Mouse (Mus musculus) heart, embryonic 13.5 days (tissue): ENCODE results near the gene H2-DMa. TPM values are rescaled to one million over a fixed set of nuclear protein-coding genes. Genes with fewer than 3 reads are reported as not detected.

Experiments
- ATAC-seq: fragments of 200-750 bp; cut with Nextera tagmentation; 2 replicates; pipeline ENCODE4 v1.8.0; 2017; ENCODE audit warnings: moderate TSS enrichment; ENCODE audit not compliant: insufficient number of reproducible peaks, low FRiP score, low TSS enrichment; ENCODE audit errors: extremely low read depth
- H3K27ac ChIP-seq: fragments of 300-500 bp; sonication (generic); replicated peaks from 2 replicates; pipeline ENCODE4 v1.5.1; 2015; ENCODE audit warnings: moderate library complexity, mild to moderate bottlenecking, inconsistent platforms
- H3K27me3 ChIP-seq: fragments of 300-500 bp; sonication (generic); replicated peaks from 2 replicates; pipeline ENCODE4 v1.6.1; 2015; ENCODE audit warnings: mild to moderate bottlenecking, inconsistent platforms
- H3K36me3 ChIP-seq: fragments of 300-500 bp; sonication (generic); 2 replicates; pipeline ENCODE4 v1.6.1; 2015; ENCODE audit warnings: mild to moderate bottlenecking, inconsistent platforms
- H3K4me1 ChIP-seq: fragments of 300-500 bp; sonication (generic); 2 replicates; pipeline ENCODE4 v1.6.1; 2015; ENCODE audit warnings: inconsistent platforms
- H3K4me2 ChIP-seq: fragments of 300-500 bp; sonication (generic); 2 replicates; pipeline ENCODE4 v1.6.1; 2015; ENCODE audit warnings: inconsistent platforms, mild to moderate bottlenecking, moderate library complexity
- H3K4me3 ChIP-seq: fragments of 300-500 bp; sonication (generic); 2 replicates; pipeline ENCODE4 v1.5.1; 2015; ENCODE audit warnings: moderate library complexity, mild to moderate bottlenecking, inconsistent platforms
- H3K9ac ChIP-seq: fragments of 300-500 bp; sonication (generic); 2 replicates; pipeline ENCODE4 v1.6.1; 2015; ENCODE audit warnings: inconsistent platforms, mild to moderate bottlenecking, moderate library complexity
- H3K9me3 ChIP-seq: fragments of 300-500 bp; sonication (generic); 2 replicates; pipeline ENCODE4 v1.6.1; 2016; ENCODE audit warnings: inconsistent platforms
- WGBS: fragments of 180-500 bp; shearing (Covaris S2); methylation state at CpG from one replicate; pipeline ENCODE4 v1.1.7; 2015; ENCODE audit warnings: mixed read lengths; 5-methylcytosine and 5-hydroxymethylcytosine counted together
- polyA plus RNA-seq: library from polyadenylated mRNA; unstranded; fragments of >200 nt; fragmentation: Nextera tagmentation; extraction: Ambion mirVana; gene quantifications from 2 replicates; pipeline ENCODE4 v1.2.1, GENCODE M21; 2015

The H2-DMa gene
- polyA plus RNA-seq, 1 experiment from 2014 or later = 6.0 TPM

DNA sequence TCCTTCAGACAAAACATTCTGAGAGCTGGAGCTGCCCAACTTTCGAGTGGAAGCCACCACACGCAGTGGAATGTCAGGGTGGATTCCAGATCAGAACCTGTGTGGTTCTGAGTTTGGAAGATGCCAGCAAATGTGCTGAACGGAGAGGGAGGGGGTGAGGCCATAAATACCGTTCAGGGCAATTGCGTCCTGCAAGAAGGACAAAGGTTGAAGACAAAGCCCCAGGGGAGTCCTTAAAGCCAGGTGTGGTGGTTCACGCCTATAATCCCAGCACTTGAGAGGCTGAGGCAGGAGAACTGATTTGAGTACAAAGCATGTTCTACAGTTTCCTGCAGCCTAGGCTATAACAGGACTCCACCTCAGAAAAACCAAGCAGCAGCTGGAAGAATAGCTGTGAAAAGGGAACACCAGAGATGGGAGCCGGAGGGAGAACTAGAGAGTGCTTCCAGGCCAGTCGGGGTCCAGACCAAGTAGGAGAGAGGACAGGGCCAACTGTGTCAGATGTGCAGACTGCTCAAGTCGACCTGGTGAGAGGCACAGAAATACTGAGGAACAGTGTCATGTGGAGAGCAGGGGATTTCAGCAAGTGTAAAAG is 7.6 kb downstream of the H2-DMa start:
- Histone ChIP-seq H3K27ac (no peak overlapping the region), H3K9me3 (no peaks in the 10 kb centered on the region), H3K4me3 (no peak overlapping the region), H3K4me1 (peaks cover 52% of the 10 kb centered on the region), H3K36me3 (peaks cover 14% of the 10 kb centered on the region), H3K9ac (no peak overlapping the region), H3K4me2 (no peak overlapping the region), H3K27me3 (peaks cover 15% of the 10 kb centered on the region; the same call in 1 of the 2 replicates)
- 59% methylated on average over 9 of the region's 9 CpGs for WGBS
- ATAC-seq = no peak

DNA sequence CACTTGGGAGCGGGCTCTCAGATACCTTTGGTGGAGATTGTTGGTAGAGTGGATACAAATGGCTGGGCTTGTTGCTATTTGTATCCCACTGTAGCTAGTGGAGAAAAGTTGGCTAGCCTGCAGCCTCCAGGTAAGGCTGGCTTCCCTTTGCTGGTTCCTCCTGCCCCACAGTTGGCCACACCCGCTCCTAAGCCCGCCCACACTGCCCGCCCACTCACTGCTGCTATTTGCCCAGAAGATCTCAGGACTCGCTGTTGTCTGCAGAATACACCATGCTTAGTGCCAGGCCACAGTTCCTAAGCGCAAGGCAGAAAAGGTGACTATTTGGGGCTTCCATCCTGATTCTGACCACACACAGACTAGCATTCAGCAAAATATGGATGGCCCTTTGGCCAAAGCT is 8.1 kb downstream of the H2-DMa start:
- H3K4me2 ChIP-seq = no peak overlapping the region
- H3K27me3 ChIP-seq = peaks cover 15% of the 10 kb centered on the region; the same call in 1 of the 2 replicates
- H3K9ac ChIP-seq = no peak overlapping the region
- ATAC-seq = no peak
- H3K4me3 ChIP-seq = no peak overlapping the region
- peaks cover 14% of the 10 kb centered on the region for H3K36me3 ChIP-seq
- no peak overlapping the region for H3K27ac ChIP-seq
- H3K9me3 ChIP-seq = no peaks in the 10 kb centered on the region
- H3K4me1 ChIP-seq = peaks cover 52% of the 10 kb centered on the region
- 31% methylated on average over 6 of the region's 6 CpGs for WGBS

- Histone ChIP-seq H3K4me2 (peak overlapping the region; percentile 20; the same call in 1 of the 2 replicates), H3K4me1 (peaks cover 49% of the 10 kb centered on the region), H3K36me3 (peaks cover 14% of the 10 kb centered on the region), H3K9me3 (no peaks in the 10 kb centered on the region), H3K27me3 (peaks cover 15% of the 10 kb centered on the region; the same call in 1 of the 2 replicates), H3K4me3 (no peak overlapping the region), H3K27ac (no peak overlapping the region), H3K9ac (peak overlapping the region; percentile 8; the same call in 1 of the 2 replicates)
- 28% methylated on average over 13 of the region's 13 CpGs for WGBS
- no peak for ATAC-seq
Observed at GRCm38 (mm10) chr17:34128264-34128937, 9.1 kb downstream of the H2-DMa start.

DNA sequence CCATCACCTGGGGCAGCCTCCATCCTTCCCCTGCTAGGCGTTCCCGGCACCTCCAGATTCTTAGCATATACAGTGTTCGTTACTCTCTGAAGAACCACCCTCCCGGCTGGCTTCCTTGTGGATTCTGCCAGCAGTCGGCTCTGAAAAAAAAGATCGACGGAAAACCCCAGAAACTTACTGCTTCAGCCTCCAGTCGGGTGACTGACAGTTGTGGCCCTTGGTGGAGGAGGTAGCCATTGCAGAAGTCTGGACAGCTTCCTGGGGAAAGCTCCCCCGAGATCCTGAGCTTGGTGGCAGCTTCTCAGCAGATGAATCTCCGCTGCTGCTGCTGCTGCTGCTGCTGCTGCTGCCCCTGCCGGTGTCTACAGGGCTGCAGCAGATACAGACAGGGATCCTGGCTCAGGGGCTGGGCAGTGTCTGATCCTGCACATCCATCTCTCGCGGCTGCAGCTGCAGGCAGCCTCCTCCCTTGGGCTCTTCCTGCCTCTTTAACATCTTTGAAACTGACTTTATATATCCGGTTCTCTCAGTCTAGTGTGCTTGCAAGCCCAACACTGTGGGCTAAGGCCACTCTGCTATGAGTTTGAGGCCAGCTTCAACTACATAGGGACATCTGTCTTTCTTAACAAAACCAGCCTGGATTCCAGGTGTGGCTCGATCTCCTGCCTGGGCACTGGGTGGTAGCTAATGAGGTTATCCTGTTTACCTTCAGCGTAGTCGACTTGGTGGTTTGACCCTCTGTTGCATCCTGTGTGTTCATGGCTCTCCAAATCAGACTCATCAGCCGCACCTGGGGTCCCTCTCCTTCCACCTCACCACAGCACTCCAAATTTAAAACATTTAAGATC is 9.8 kb downstream of the H2-DMa start:
- Histone ChIP-seq H3K4me1 (peaks cover 41% of the 10 kb centered on the region), H3K4me2 (peak overlapping the region; percentile 20; the same call in 1 of the 2 replicates), H3K4me3 (no peak overlapping the region), H3K27me3 (peaks cover 15% of the 10 kb centered on the region; the same call in 1 of the 2 replicates), H3K27ac (no peak overlapping the region), H3K9ac (peak overlapping the region; percentile 8; the same call in 1 of the 2 replicates), H3K36me3 (peaks cover 14% of the 10 kb centered on the region), H3K9me3 (no peaks in the 10 kb centered on the region)
- ATAC-seq = no peak
- 19% methylated on average over 18 of the region's 18 CpGs for WGBS

GRCm38 (mm10) chr17:34130073-34130947 is 11.0 kb downstream of the H2-DMa start:
- 74% methylated on average over 19 of the region's 19 CpGs for WGBS

DNA sequence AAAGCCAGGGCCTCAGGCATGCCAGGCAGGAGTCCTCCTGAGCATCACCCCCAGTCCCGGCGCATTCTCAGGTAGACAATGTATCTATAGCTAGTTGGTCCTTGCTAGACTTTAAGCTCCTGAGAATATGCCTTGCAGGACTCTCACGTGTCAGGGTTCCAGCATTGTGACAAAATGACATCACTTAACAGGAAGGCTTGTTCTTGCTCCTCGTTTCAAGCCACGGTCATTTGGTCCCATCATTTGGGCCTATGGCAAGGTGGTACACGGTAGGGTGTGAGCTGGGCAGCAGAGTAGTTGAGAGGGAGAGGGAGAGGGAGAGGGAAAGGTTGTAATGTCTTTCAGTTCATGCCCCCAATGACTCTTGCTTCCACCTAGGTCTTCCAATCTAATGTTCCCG is 12.6 kb downstream of the H2-DMa start:
- WGBS = 78% methylated on average over 7 of the region's 7 CpGs
- Histone ChIP-seq H3K27me3 (peaks cover 29% of the 10 kb centered on the region), H3K4me3 (no peak overlapping the region), H3K4me1 (peaks cover 30% of the 10 kb centered on the region), H3K36me3 (peaks cover under 1% of the 10 kb centered on the region), H3K27ac (no peak overlapping the region), H3K9me3 (no peaks in the 10 kb centered on the region), H3K9ac (no peak overlapping the region), H3K4me2 (no peak overlapping the region)
- no peak for ATAC-seq

More at GRCm38 (mm10) chr17:34130073-34130947, 11.0 kb downstream of the H2-DMa start:
- peaks cover 14% of the 10 kb centered on the region for H3K36me3 ChIP-seq
- peaks cover 32% of the 10 kb centered on the region for H3K4me1 ChIP-seq
- H3K27ac ChIP-seq = no peak overlapping the region
- no peak overlapping the region for H3K4me3 ChIP-seq
- no peak for ATAC-seq
- H3K9me3 ChIP-seq = no peaks in the 10 kb centered on the region
- no peak overlapping the region for H3K4me2 ChIP-seq
- H3K9ac ChIP-seq = no peak overlapping the region
- H3K27me3 ChIP-seq = peaks cover 15% of the 10 kb centered on the region; the same call in 1 of the 2 replicates

DNA sequence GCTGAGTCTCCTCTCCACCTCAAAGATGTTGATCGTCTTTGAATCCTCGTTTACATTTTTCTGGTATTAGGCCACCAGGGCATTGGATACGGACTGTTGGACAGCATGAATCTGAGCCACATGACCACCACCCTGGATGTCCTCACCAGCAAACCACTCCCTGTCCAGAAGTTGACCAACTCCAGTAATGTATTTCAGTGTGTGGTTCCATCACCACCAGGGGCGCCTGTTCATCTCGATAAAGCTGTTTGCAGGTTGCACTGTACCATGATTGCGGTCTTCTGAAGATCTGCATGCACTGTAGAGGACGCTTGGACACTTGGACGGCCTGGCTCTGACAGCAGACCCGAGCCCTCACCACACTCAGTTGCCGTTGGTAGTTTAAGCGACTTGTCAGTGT is 13.9 kb downstream of the H2-DMa start:
- Histone ChIP-seq H3K4me3 (no peak overlapping the region), H3K9ac (no peak overlapping the region), H3K4me1 (peaks cover 16% of the 10 kb centered on the region), H3K9me3 (no peaks in the 10 kb centered on the region), H3K27me3 (peaks cover 43% of the 10 kb centered on the region), H3K27ac (no peak overlapping the region), H3K4me2 (no peak overlapping the region), H3K36me3 (no peaks in the 10 kb centered on the region)
- no peak for ATAC-seq
- 75% methylated on average over 11 of the region's 11 CpGs for WGBS

DNA sequence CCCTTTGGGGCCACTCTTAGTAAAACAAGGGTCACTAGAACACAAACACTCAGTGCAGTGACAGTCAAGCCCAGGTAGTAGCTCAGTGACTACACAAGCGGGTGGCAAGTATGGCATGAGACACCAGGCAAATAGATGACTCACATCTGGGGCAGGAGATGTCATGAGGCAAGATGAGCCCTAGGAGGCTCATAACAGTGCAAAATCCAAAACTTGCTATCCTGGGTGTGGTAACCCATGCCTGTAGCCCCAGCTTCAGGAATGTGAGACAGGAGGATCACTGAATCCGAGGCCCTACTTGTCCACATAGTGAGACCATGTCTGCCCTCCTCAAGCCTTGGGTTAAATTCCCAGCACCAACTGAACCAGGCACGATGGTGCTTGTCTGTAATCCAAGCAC is 15.1 kb downstream of the H2-DMa start:
- no peak overlapping the region for H3K27ac ChIP-seq
- no peak overlapping the region for H3K4me2 ChIP-seq
- H3K27me3 ChIP-seq = peaks cover 44% of the 10 kb centered on the region
- 68% methylated on average over 3 of the region's 3 CpGs for WGBS
- H3K9ac ChIP-seq = no peak overlapping the region
- no peak for ATAC-seq
- H3K36me3 ChIP-seq = no peaks in the 10 kb centered on the region
- H3K9me3 ChIP-seq = no peaks in the 10 kb centered on the region
- H3K4me1 ChIP-seq = peaks cover 11% of the 10 kb centered on the region
- no peak overlapping the region for H3K4me3 ChIP-seq

- H3K27ac ChIP-seq = no peak overlapping the region
- peak overlapping the region; percentile 53; the same call in 1 of the 2 replicates for H3K9ac ChIP-seq
- H3K4me3 ChIP-seq = peak overlapping the region; percentile 46
- no peaks in the 10 kb centered on the region for H3K9me3 ChIP-seq
- ATAC-seq = peak; percentile 92
- H3K36me3 ChIP-seq = no peaks in the 10 kb centered on the region
- peaks cover 22% of the 10 kb centered on the region for H3K4me1 ChIP-seq
- 6% methylated on average over 31 of the region's 31 CpGs for WGBS
- H3K27me3 ChIP-seq = peaks cover 55% of the 10 kb centered on the region
- H3K4me2 ChIP-seq = peak overlapping the region; percentile 77
Observed at GRCm38 (mm10) chr17:34135297-34136224, 16.2 kb downstream of the H2-DMa start.

- H3K4me3 ChIP-seq = no peak overlapping the region
- peaks cover 71% of the 10 kb centered on the region for H3K27me3 ChIP-seq
- H3K4me1 ChIP-seq = peaks cover 22% of the 10 kb centered on the region
- H3K4me2 ChIP-seq = no peak overlapping the region
- no peaks in the 10 kb centered on the region for H3K36me3 ChIP-seq
- WGBS = 65% methylated on average over 7 of the region's 7 CpGs
- H3K9ac ChIP-seq = no peak overlapping the region
- no peak for ATAC-seq
- H3K9me3 ChIP-seq = no peaks in the 10 kb centered on the region
- no peak overlapping the region for H3K27ac ChIP-seq
Observed at GRCm38 (mm10) chr17:34137601-34138000, 18.3 kb downstream of the H2-DMa start.
